Mouse (Mus musculus) lung, adult 2 months (tissue): ENCODE measurements at regions not wholly inside any gene's neighbourhood (a gene's known extent, or its start where the extent isn't known, plus 50 kb on each side); places are given as distances from the start of the nearest gene placed in this dataset.

Experiments
- CTCF ChIP-seq: fragments of 200-500 bp; IDR thresholded peaks from 2 replicates; pipeline ENCODE4 v1.5.1; 2011; ENCODE audit warnings: mild to moderate bottlenecking, low read length, control low read depth; ENCODE audit not compliant: insufficient read depth
- POLR2A ChIP-seq: fragments of 200-500 bp; IDR thresholded peaks from 2 replicates; pipeline ENCODE4 v1.6.1; 2011; ENCODE audit warnings: low read depth, mild to moderate bottlenecking, control low read depth, low read length, borderline replicate concordance; ENCODE audit errors: extremely low read depth

DNA sequence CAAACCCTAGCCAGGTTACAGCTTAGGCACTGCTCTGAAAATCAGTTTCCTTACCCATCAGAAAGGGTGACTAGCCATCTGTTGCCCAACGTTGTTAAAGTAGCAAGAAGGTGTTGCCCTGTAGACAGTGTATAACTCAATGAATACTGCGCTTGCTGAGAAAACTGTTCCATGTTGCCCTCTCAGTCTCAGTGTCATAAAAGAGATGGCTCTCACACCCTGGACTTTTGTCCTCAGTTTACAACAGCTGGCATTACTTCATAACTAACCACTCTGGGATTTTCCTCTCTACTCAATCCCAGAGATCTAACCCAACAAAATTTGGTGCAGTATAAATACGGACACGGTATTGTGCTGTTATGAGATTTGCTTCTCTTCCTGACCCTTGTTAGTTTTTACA, 252.1 kb upstream of the Cited2 start:
- TF ChIP-seq CTCF = no peak
- TF ChIP-seq POLR2A = no peak
